Mouse (Mus musculus): ENCODE measurements around the gene Rab3b. TPM values are rescaled to one million over a fixed set of nuclear protein-coding genes. Genes with fewer than 3 reads are reported as not detected.

The Rab3b gene
- polyA plus RNA-seq, 1 experiment from 2014 or later: 4.3 TPM

GRCm38 (mm10) chr4:108986833-108987472 lies 108.1 kb downstream of the Rab3b start:
- ATAC-seq: no peak
- DNase-seq: no peak
- H3K36me3 ChIP-seq (replicated peaks; ENCODE audit: insufficient read depth, low read length): no peaks in the 10 kb centered on the region
- no peak overlapping the region for H3K27ac ChIP-seq (ENCODE audit: low read depth)
- peaks cover 9% of the 10 kb centered on the region for H3K4me1 ChIP-seq (ENCODE audit: insufficient read depth)
- no peak overlapping the region for H3K4me3 ChIP-seq (ENCODE audit: low read depth, low read length)
- H3K9ac ChIP-seq (replicated peaks): no peak overlapping the region
- H3K4me2 ChIP-seq (ENCODE audit: low read depth, low read length): no peak overlapping the region
- TF ChIP-seq EP300 (IDR thresholded peaks at IDR 0.05; ENCODE audit: low read depth) (no peak), CTCF (IDR thresholded peaks at IDR 0.05; ENCODE audit: low read depth) (peak; percentile 33)
- 63% methylated on average over 1 of the region's 1 CpGs for WGBS (ENCODE audit: insufficient replicate concordance)
- H3K27me3 ChIP-seq (ENCODE audit: insufficient read depth, low read length): no peaks in the 10 kb centered on the region
- H3K9me3 ChIP-seq (ENCODE audit: low read length): no peaks in the 10 kb centered on the region

GRCm38 (mm10) chr4:108987473-108987842 lies 108.6 kb downstream of the Rab3b start:
- no peak for DNase-seq
- 68% methylated on average over 4 of the region's 4 CpGs for WGBS (ENCODE audit: insufficient replicate concordance)
- no peak overlapping the region for H3K4me3 ChIP-seq (ENCODE audit: low read depth, low read length)
- H3K9me3 ChIP-seq (ENCODE audit: low read length): no peaks in the 10 kb centered on the region
- H3K9ac ChIP-seq (replicated peaks): no peak overlapping the region
- H3K4me2 ChIP-seq (ENCODE audit: low read depth, low read length): no peak overlapping the region
- H3K27me3 ChIP-seq (ENCODE audit: insufficient read depth, low read length): no peaks in the 10 kb centered on the region
- H3K4me1 ChIP-seq (ENCODE audit: insufficient read depth): peaks cover 9% of the 10 kb centered on the region
- no peak for ATAC-seq
- H3K27ac ChIP-seq (ENCODE audit: low read depth): no peak overlapping the region
- TF ChIP-seq EP300 (IDR thresholded peaks at IDR 0.05; ENCODE audit: low read depth): no peak
- no peak for TF ChIP-seq CTCF (IDR thresholded peaks at IDR 0.05; ENCODE audit: low read depth)
- H3K36me3 ChIP-seq (replicated peaks; ENCODE audit: insufficient read depth, low read length): no peaks in the 10 kb centered on the region

GRCm38 (mm10) chr4:108989430-108989829 lies 110.6 kb downstream of the Rab3b start:
- Histone ChIP-seq H3K36me3 (replicated peaks; ENCODE audit: insufficient read depth, low read length) (no peaks in the 10 kb centered on the region), H3K27me3 (ENCODE audit: insufficient read depth, low read length) (no peaks in the 10 kb centered on the region), H3K27ac (ENCODE audit: low read depth) (no peak overlapping the region), H3K9me3 (ENCODE audit: low read length) (no peaks in the 10 kb centered on the region), H3K9ac (replicated peaks) (no peak overlapping the region), H3K4me2 (ENCODE audit: low read depth, low read length) (no peak overlapping the region), H3K4me1 (ENCODE audit: insufficient read depth) (peaks cover 9% of the 10 kb centered on the region), H3K4me3 (ENCODE audit: low read depth, low read length) (no peak overlapping the region)
- no peak for ATAC-seq
- TF ChIP-seq EP300 (IDR thresholded peaks at IDR 0.05; ENCODE audit: low read depth): no peak
- TF ChIP-seq CTCF (IDR thresholded peaks at IDR 0.05; ENCODE audit: low read depth): no peak
- WGBS (ENCODE audit: insufficient replicate concordance): 79% methylated on average over 2 of the region's 2 CpGs
- no peak for DNase-seq

- Histone ChIP-seq H3K4me1 (ENCODE audit: insufficient read depth) (peaks cover 9% of the 10 kb centered on the region), H3K36me3 (replicated peaks; ENCODE audit: insufficient read depth, low read length) (no peaks in the 10 kb centered on the region), H3K9me3 (ENCODE audit: low read length) (no peaks in the 10 kb centered on the region), H3K27ac (ENCODE audit: low read depth) (peak overlapping the region; percentile 48; the same call in 1 of the 2 replicates), H3K4me3 (ENCODE audit: low read depth, low read length) (no peak overlapping the region), H3K4me2 (ENCODE audit: low read depth, low read length) (peak overlapping the region; percentile 45), H3K27me3 (ENCODE audit: insufficient read depth, low read length) (no peaks in the 10 kb centered on the region), H3K9ac (replicated peaks) (no peak overlapping the region)
- peak; percentile 96 for ATAC-seq
- DNase-seq: no peak
- no peak for TF ChIP-seq EP300 (IDR thresholded peaks at IDR 0.05; ENCODE audit: low read depth)
- TF ChIP-seq CTCF (IDR thresholded peaks at IDR 0.05; ENCODE audit: low read depth): no peak
These were observed 111.2 kb downstream of the Rab3b start for GRCm38 (mm10) chr4:108990032-108990431.

GRCm38 (mm10) chr4:108990571-108990970 lies 111.7 kb downstream of the Rab3b start:
- Histone ChIP-seq H3K36me3 (replicated peaks; ENCODE audit: insufficient read depth, low read length) (no peaks in the 10 kb centered on the region), H3K4me3 (ENCODE audit: low read depth, low read length) (no peak overlapping the region), H3K4me2 (ENCODE audit: low read depth, low read length) (peak overlapping the region; percentile 45), H3K9me3 (ENCODE audit: low read length) (no peaks in the 10 kb centered on the region), H3K27me3 (ENCODE audit: insufficient read depth, low read length) (no peaks in the 10 kb centered on the region), H3K4me1 (ENCODE audit: insufficient read depth) (peaks cover 9% of the 10 kb centered on the region), H3K9ac (replicated peaks) (no peak overlapping the region), H3K27ac (ENCODE audit: low read depth) (no peak overlapping the region; the same call in 1 of the 2 replicates)
- ATAC-seq (0 out of 2 replicates have a peak, but pooled peaks have one; percentile 25), DNase-seq (no peak)
- WGBS (ENCODE audit: insufficient replicate concordance): 83% methylated on average over 6 of the region's 6 CpGs
- no peak for TF ChIP-seq EP300 (IDR thresholded peaks at IDR 0.05; ENCODE audit: low read depth)
- no peak for TF ChIP-seq CTCF (IDR thresholded peaks at IDR 0.05; ENCODE audit: low read depth)

- no peaks in the 10 kb centered on the region for H3K9me3 ChIP-seq (ENCODE audit: low read length)
- H3K4me1 ChIP-seq (ENCODE audit: insufficient read depth): peaks cover 9% of the 10 kb centered on the region
- H3K4me2 ChIP-seq (ENCODE audit: low read depth, low read length): no peak overlapping the region
- TF ChIP-seq CTCF (IDR thresholded peaks at IDR 0.05; ENCODE audit: low read depth): no peak
- TF ChIP-seq EP300 (IDR thresholded peaks at IDR 0.05; ENCODE audit: low read depth): no peak
- H3K27ac ChIP-seq (ENCODE audit: low read depth): no peak overlapping the region
- ATAC-seq (no peak), DNase-seq (no peak)
- no peak overlapping the region for H3K4me3 ChIP-seq (ENCODE audit: low read depth, low read length)
- H3K27me3 ChIP-seq (ENCODE audit: insufficient read depth, low read length): no peaks in the 10 kb centered on the region
- H3K36me3 ChIP-seq (replicated peaks; ENCODE audit: insufficient read depth, low read length): no peaks in the 10 kb centered on the region
- H3K9ac ChIP-seq (replicated peaks): no peak overlapping the region
These were observed 112.9 kb downstream of the Rab3b start for GRCm38 (mm10) chr4:108991811-108992210.

Other genes with a start within 250 kb of the Rab3b start
- 0.37 and 0.49 TPM in 2 replicates for gene 3110021N24Rik, start 159.4 kb upstream of the Rab3b start, polyA plus RNA-seq (2015; fragmentation: Nextera tagmentation; extraction: Ambion mirVana)
- 0.95 and 0.97 TPM in 2 replicates for gene Zfyve9, start 98.3 kb upstream of the Rab3b start, polyA plus RNA-seq (2015; fragmentation: Nextera tagmentation; extraction: Ambion mirVana)
- gene Btf3l4, start 45.4 kb upstream of the Rab3b start, polyA plus RNA-seq (2015; fragmentation: Nextera tagmentation; extraction: Ambion mirVana): 56.9 and 64.1 TPM in 2 replicates
- 43.1 and 44.2 TPM in 2 replicates for gene Txndc12, start 44.5 kb upstream of the Rab3b start, polyA plus RNA-seq (2015; fragmentation: Nextera tagmentation; extraction: Ambion mirVana)
- gene Kti12, start 31.3 kb upstream of the Rab3b start, polyA plus RNA-seq (2015; fragmentation: Nextera tagmentation; extraction: Ambion mirVana): 27.6 and 29.6 TPM in 2 replicates
- 0.27 and 0.72 TPM in 2 replicates for gene A730015C16Rik, start 30.4 kb upstream of the Rab3b start, polyA plus RNA-seq (2015; fragmentation: Nextera tagmentation; extraction: Ambion mirVana)
- 18.5 and 19.6 TPM in 2 replicates for gene Nrd1, start 121.6 kb downstream of the Rab3b start, polyA plus RNA-seq (2015; fragmentation: Nextera tagmentation; extraction: Ambion mirVana)